Mouse (Mus musculus): Measurements from ENCODE around the gene Rufy2.
A peak's percentile ranks its signal among the peaks of the same experiment; 100 is the strongest.
"Not testable (repeated sequence)": the region's sequence is repeated elsewhere in the genome, so short reads cannot be mapped to it uniquely, and the experiment has no call there.

Gene Rufy2

GRCm38 (mm10) chr10:63051267-63051666 is 71.2 kb downstream of the Rufy2 start:
- no peak for DNase-seq (ENCODE audit: low read depth, low spot score)

- DNase-seq (ENCODE audit: low read depth, low spot score): no peak
Observed at GRCm38 (mm10) chr10:63052011-63052410, 72.0 kb downstream of the Rufy2 start.

- DNase-seq (ENCODE audit: low read depth, low spot score): no peak
Observed at GRCm38 (mm10) chr10:63053007-63053406, 73.0 kb downstream of the Rufy2 start.

GRCm38 (mm10) chr10:63054071-63054470 is 74.0 kb downstream of the Rufy2 start:
- not testable (repeated sequence) for DNase-seq (ENCODE audit: low read depth, low spot score)

GRCm38 (mm10) chr10:63054586-63054985 is 74.6 kb downstream of the Rufy2 start:
- DNase-seq (ENCODE audit: low read depth, low spot score): peak; percentile 28

GRCm38 (mm10) chr10:63056966-63057750 is 77.1 kb downstream of the Rufy2 start:
- no peak for DNase-seq (ENCODE audit: low read depth, low spot score)

- no peak for DNase-seq (ENCODE audit: low read depth, low spot score)
Observed at GRCm38 (mm10) chr10:63059862-63060261, 79.8 kb downstream of the Rufy2 start, which contains the start of gene Pbld1. Gene Pbld1 (plus strand): TSS chr10:63060162.

- DNase-seq (ENCODE audit: low read depth, low spot score): no peak
Observed at GRCm38 (mm10) chr10:63060406-63060805, 80.4 kb downstream of the Rufy2 start.

- no peak for DNase-seq (ENCODE audit: low read depth, low spot score)
Observed at GRCm38 (mm10) chr10:63061266-63061665, 81.2 kb downstream of the Rufy2 start.

- DNase-seq (ENCODE audit: low read depth, low spot score): no peak
Observed at GRCm38 (mm10) chr10:63062696-63063095, 82.7 kb downstream of the Rufy2 start.

GRCm38 (mm10) chr10:63063365-63063764 is 83.3 kb downstream of the Rufy2 start:
- no peak for DNase-seq (ENCODE audit: low read depth, low spot score)

- no peak for DNase-seq (ENCODE audit: low read depth, low spot score)
Observed at GRCm38 (mm10) chr10:63064516-63064915, 84.5 kb downstream of the Rufy2 start.

GRCm38 (mm10) chr10:63065561-63065960 is 85.5 kb downstream of the Rufy2 start:
- no peak for DNase-seq (ENCODE audit: low read depth, low spot score)

GRCm38 (mm10) chr10:63065988-63066387 is 86.0 kb downstream of the Rufy2 start:
- DNase-seq (ENCODE audit: low read depth, low spot score): peak; percentile 77
